Mouse (Mus musculus): Measurements from ENCODE around the gene Pi16.

Pi16 gene

GRCm38 (mm10) chr17:29358928-29359327, 41.4 kb downstream of the Pi16 start:
- DNase-seq, result no peak

GRCm38 (mm10) chr17:29360761-29361221, 43.3 kb downstream of the Pi16 start, which contains the start of gene Fgd2:
Gene Fgd2 (plus strand): TSS chr17:29360914.
- DNase-seq, result peak in 1 of 2 experiments; percentile 25

DNA sequence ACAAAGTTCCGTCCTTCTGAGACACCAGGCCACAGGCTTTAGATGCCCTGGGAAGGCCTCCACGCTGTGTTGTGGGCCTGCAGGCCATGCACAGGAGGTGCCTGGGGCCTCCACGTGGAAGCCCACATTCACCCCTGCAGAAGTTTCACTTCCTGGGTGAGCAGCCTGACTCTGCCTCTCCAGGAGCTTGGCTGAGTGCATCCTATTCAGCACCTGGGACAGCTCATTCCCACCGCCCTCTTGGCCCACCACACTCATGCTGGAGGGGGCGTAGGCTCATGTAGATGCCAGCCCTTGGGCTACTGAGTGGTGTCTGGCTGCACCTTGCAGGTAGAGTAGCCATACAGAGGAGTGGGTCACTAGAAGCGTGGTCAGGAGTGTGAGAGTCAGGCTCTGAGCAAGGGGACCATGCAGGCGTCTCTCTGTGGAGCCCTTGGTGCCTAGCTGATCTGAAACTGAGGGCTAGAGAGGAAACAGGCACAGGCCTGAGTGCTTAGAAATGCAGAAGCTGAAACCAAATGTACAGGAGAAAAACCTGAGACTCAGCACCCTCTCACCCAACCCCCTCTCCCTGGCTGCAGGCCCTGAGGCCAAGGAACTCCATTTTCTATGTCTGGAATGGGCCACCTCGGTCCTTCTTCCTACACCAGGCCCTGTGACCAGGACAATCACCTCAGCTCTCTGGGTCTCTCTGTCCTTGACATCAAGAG, 44.7 kb downstream of the Pi16 start:
- no peak for DNase-seq

GRCm38 (mm10) chr17:29363109-29363508, 45.6 kb downstream of the Pi16 start:
- no peak for DNase-seq

GRCm38 (mm10) chr17:29365105-29365621, 47.7 kb downstream of the Pi16 start:
- no peak for DNase-seq

DNA sequence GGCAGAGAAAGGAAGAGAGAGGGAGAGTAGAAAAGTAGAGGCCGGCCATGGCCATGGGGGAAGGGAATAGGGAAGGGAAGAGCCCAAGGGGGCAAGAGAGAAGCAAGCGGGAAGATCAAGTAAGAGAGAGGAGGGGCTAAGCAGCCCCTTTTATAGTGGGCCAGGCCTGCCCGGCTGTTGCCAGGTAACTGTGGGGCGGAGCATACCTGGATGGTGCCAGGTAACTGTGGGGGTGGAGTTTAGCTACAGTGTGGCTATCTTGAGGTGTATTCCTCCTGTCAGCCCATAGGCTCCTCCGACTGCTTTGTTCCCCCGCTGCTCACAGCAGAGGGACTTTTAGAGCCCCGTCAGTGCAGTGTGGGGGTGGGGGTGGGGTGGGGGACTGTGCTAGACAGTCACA, 51.2 kb downstream of the Pi16 start:
- DNase-seq, result no peak

DNA sequence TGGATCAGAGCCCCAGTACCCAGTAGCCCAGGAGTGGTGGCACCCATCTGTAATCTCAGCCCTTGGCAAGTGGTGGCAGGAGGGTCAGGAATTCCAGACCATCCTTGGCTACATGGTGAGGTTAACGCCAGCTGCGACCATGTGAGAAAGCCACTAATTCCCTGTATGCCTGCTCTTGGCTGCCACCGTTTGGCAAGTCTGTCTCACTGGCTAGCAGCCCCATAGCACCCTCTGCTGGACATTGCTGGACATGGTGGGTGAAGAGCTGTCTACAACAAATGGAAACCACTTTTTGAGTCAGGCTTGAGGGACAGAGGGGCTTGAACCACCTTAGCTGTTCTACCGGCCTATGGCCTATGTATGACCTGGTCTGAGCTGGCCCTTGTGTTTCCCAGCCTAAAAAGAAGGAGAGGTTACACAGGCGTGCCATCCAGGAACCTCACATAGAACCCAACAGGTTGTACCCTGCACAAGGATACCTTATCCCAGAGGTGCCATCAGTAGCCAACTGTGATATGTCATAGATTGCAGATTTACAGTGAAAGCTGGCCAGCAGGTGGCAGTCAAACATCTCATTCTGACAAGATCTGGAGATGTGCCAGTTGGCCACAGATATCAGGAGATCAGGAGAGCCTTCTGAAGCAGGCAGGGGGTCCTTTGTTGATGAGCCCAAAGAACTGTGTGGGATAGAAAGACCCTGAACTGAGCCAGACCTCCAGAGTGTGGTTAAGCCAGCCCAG, 53.7 kb downstream of the Pi16 start:
- DNase-seq, result peak; percentile 88 to 95

DNA sequence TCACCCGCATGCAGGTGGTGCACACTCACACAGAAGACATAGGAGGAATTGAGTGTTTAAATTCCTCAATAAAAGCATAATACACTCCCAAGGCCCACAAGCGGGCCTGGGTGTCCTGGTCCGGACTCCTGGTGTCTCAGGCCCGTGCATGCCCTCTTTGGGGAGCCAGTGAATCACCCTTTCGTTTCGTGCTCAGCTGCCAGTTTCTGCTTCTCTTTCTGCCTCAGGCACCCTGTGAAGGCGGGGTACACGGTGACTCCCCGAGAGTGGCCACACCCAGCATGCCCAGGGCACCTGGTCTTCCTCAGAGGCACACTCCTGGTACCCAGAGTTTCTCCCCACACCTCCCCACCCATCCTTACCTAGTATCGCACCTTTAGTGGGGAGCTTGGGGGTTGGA, 58.4 kb downstream of the Pi16 start:
- DNase-seq, result no peak

DNA sequence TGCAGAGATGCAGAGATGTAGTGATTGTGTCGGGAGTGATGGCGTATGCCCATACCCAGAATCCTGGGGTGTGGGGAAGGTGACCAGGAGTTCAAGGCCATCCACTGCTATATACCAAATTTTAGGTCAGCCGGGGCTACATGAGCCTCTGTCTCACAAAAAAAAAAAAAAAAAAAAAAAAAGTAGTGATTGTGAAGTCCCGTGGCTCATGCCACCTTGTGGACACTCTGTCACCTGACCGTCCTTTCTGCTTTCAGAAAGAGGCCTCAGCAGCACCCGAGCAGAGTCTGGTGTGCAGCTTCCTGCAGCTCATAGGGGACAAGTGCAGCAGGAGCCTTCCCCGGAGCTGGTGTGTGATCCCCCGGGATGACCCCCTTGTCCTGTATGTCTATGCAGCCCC, 60.6 kb downstream of the Pi16 start:
- no peak for DNase-seq

All from kidney, adult 8-10 months (tissue).